Mouse (Mus musculus) adrenal gland, postnatal 10 days (tissue): ENCODE data around the gene Sox8. TPM values are rescaled to one million over a fixed set of nuclear protein-coding genes. Genes with fewer than 3 reads are reported as not detected.

Experiments
- DNase-seq: peaks from one replicate; pipeline ENCODE4 v3.0.0; 2021; ENCODE audit warnings: mixed read lengths
- total RNA-seq, 2 experiments: library from RNA; stranded (reverse); gene quantifications; 2 replicates each; pipeline ENCODE4 v1.2.3; 2021

Gene Sox8
- total RNA-seq, 2 experiments from 2014 or later, result 1.7 to 2.4 TPM

GRCm38 (mm10) chr17:25555666-25556629, 14.5 kb downstream of the Sox8 start:
- DNase-seq, result no peak

DNA sequence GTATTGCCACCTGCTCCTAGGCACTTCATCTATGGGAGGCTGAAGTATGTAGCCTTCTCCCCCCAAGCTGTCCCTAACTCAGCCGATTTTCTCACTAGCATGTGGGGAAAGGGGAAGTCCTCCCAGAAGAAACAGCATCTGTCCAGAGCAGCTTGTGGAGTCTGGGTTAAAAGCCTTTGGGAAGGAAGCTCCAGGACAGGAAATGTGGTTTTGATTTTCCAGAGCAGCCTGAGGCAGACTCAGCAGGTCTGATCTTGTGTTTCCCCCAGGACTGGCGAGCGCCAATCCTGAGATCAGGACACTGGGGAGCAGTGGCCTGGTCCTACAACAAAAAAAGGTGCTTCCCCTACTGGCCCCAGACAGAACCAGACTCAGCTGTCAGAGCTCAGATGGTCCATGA, 15.3 kb downstream of the Sox8 start:
- DNase-seq, result no peak

- DNase-seq, result no peak
Measured at GRCm38 (mm10) chr17:25551313-25551712, 19.2 kb downstream of the Sox8 start.

GRCm38 (mm10) chr17:25550020-25550419, 20.5 kb downstream of the Sox8 start:
- no peak for DNase-seq

DNA sequence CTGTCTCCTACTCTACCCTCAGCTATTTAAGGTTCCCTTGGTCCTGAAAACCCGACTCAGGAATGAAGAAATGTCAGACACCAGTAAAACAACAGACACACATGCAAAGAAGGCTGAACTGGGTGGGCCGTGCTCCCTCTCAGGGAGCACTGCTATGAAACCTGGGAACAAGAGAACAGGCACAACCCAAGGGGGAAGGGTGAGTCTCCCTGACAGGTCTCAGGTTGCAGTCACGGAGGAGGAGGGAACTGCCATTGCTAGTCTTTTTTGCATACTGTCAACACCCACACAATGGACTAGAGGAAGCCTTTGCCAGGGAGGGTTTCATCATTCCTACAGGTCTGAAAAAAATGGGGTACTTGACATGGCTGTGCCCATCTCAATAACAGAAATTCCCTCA, 23.5 kb downstream of the Sox8 start:
- no peak for DNase-seq

GRCm38 (mm10) chr17:25541768-25542167, 28.7 kb downstream of the Sox8 start:
- no peak for DNase-seq

DNA sequence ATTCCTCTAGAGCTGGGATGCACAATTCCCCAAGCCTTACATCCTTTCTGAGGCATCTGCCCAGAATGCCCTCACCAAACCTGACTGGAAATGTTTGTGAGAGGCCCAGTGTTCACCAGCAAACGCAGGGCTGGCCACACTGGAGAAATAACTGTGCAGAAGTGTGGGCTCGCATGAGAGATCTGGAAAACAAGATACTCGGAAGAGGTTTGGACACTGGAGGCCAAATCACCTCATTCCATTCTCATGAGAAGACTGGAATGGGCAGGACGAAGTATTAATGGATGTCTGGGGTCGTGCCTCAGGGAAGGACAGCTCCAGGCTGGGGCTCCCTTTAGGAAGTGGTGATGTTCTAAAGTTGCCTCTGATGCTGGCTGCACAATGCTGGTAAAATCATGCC, 29.8 kb downstream of the Sox8 start:
- DNase-seq, result no peak

GRCm38 (mm10) chr17:25538945-25539875, 31.3 kb downstream of the Sox8 start:
- peak; percentile 61 for DNase-seq

- DNase-seq, result no peak
Measured at GRCm38 (mm10) chr17:25530357-25531022, 40.0 kb downstream of the Sox8 start.

- DNase-seq, result no peak
Measured at GRCm38 (mm10) chr17:25522080-25522479, 48.4 kb downstream of the Sox8 start.

GRCm38 (mm10) chr17:25520492-25520891, 50.0 kb downstream of the Sox8 start:
- DNase-seq, result no peak

- DNase-seq, result no peak
Measured at GRCm38 (mm10) chr17:25519511-25519910, 51.0 kb downstream of the Sox8 start.

DNA sequence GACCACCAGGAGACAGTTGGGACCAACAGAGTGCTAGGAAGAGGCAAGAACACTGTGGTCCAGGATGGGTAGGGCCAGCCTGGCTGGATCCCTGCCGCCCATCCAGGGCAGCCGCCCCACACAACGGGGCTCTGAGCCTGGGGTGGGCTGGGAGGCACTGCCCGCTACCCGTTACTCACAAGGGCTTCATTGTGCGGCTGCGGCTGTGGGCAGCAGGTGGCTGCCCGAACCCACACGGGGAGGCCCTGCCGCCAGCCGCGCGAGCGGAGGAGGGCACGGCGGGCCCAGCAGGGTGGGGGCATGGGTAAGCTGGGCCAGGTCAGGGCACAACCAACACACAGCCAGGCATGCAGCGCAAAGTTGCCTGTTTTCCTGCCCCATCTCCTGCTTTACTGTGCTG, 52.3 kb downstream of the Sox8 start:
- DNase-seq, result no peak

DNA sequence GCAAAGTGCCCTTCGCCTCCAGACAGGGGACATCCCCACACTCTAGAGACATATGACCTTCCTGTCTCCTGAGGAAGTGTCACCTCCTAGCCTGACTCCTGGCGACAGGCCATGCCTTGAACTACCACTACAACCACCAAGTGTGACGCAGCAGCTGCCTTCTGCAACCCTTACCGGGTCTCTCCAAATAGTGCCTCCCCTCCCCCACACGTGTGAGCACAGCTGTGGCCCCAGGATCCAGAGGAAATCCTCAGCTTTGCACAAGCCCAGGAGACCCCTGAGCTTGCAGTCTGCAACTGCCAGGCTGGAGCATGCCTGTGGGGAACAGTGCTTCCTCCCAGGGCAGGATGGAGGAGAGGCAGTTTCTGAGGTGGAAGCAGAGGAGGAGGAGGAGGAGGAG, 54.2 kb downstream of the Sox8 start:
- DNase-seq, result peak; percentile 9

Other genes with a start within 250 kb of the Sox8 start
- 1 to 10 TPM; 3.5 to 4.0 TPM for gene Tpsab1, start 225.1 kb downstream of the Sox8 start, total RNA-seq
- 10 to 100 TPM in 1 of 2 experiments, 1 to 10 TPM in 1; 9.8 to 11.1 TPM for gene Tpsb2, start 204.4 kb downstream of the Sox8 start, total RNA-seq
- not detected for gene Tpsg1, start 201.4 kb downstream of the Sox8 start, total RNA-seq
- gene Cacna1h, start 136.9 kb downstream of the Sox8 start, total RNA-seq, result 10 to 100 TPM; 23.5 to 46.0 TPM
- gene Tekt4, start 116.1 kb downstream of the Sox8 start, total RNA-seq, result not detected
- under 1 TPM in 1 of 2 experiments, not detected in 1; 0.15 TPM for gene Sstr5, start 73.4 kb downstream of the Sox8 start, total RNA-seq
- gene Lmf1, start 8.4 kb upstream of the Sox8 start, total RNA-seq, result 10 to 100 TPM; 35.8 to 44.3 TPM
- gene Gng13, start 146.5 kb upstream of the Sox8 start, total RNA-seq, result under 1 TPM in 1 of 2 experiments, not detected in 1; 0.70 TPM
- gene Chtf18, start 156.7 kb upstream of the Sox8 start, total RNA-seq, result 10 to 100 TPM in 1 of 2 experiments, 1 to 10 TPM in 1; 7.9 to 11.2 TPM
- gene Rpusd1, start 157.0 kb upstream of the Sox8 start, total RNA-seq, result 10 to 100 TPM in 1 of 2 experiments, 1 to 10 TPM in 1; 9.5 to 11.0 TPM
- gene Mslnl, start 165.4 kb upstream of the Sox8 start, total RNA-seq, result not detected
- gene Msln, start 183.7 kb upstream of the Sox8 start, total RNA-seq, result 10 to 100 TPM; 13.6 to 19.0 TPM
- gene Narfl, start 203.1 kb upstream of the Sox8 start, total RNA-seq, result 10 to 100 TPM; 31.9 to 39.7 TPM
- 10 to 100 TPM; 22.5 to 35.3 TPM for gene Haghl, start 215.0 kb upstream of the Sox8 start, total RNA-seq
- not detected for gene Ccdc78, start 215.9 kb upstream of the Sox8 start, total RNA-seq
- 10 to 100 TPM; 63.1 to 76.4 TPM for gene Fam173a, start 222.2 kb upstream of the Sox8 start, total RNA-seq
- under 1 TPM in 1 of 2 experiments, not detected in 1; 0.48 TPM for gene AC134908.4, start 225.0 kb upstream of the Sox8 start, total RNA-seq
- gene Metrn, start 226.4 kb upstream of the Sox8 start, total RNA-seq, result 10 to 100 TPM; 28.0 to 45.1 TPM
- gene Fbxl16, start 238.4 kb upstream of the Sox8 start, total RNA-seq, result 10 to 100 TPM; 11.6 to 14.5 TPM